Mouse (Mus musculus): ENCODE results near the gene Olfr457. TPM values are rescaled to one million over a fixed set of nuclear protein-coding genes. Genes with fewer than 3 reads are reported as not detected.

Olfr457 gene
- polyA plus RNA-seq, 1 experiment from 2014 or later = not detected

- H3K36me3 ChIP-seq (ENCODE audit: inconsistent target) = no peaks in the 10 kb centered on the region
Measured at GRCm38 (mm10) chr6:42426337-42426736, 49.8 kb downstream of the Olfr457 start.

DNA sequence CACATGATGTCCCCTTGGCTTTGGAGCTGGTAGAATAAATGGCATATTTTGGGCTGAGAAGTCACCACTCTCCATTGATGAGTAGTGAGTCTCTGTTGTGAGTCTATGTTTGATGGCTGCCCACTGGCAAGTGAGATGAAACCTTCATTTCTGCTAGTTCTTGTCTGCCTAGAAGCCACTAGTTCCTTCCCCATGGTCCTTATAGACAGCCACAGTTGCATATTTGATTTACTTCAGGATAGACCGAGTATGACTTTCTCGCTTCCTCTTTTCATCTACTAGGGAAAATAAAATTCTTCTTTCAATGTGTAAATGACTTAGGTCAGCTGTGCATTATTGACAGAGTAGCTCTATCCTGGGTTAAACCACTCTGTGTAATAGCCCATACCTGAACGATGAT is 51.7 kb downstream of the Olfr457 start:
- no peak overlapping the region for H3K27ac ChIP-seq
- 32% methylated on average over 3 of the region's 3 CpGs for WGBS (ENCODE audit: missing documents)
- no peak overlapping the region for H3K4me3 ChIP-seq (ENCODE audit: inconsistent target)
- no peaks in the 10 kb centered on the region for H3K36me3 ChIP-seq (ENCODE audit: inconsistent target)
- H3K79me2 ChIP-seq (ENCODE audit: inconsistent target) = no peaks in the 10 kb centered on the region

More at GRCm38 (mm10) chr6:42426337-42426736, 49.8 kb downstream of the Olfr457 start:
- H3K79me2 ChIP-seq (ENCODE audit: inconsistent target) = no peaks in the 10 kb centered on the region
- H3K4me3 ChIP-seq (ENCODE audit: inconsistent target) = no peak overlapping the region
- WGBS (ENCODE audit: missing documents) = 91% methylated on average over 4 of the region's 4 CpGs
- no peak overlapping the region for H3K27ac ChIP-seq

GRCm38 (mm10) chr6:42421439-42421838 is 54.7 kb downstream of the Olfr457 start:
- WGBS (ENCODE audit: missing documents) = 0% methylated on average over 2 of the region's 2 CpGs
- no peak overlapping the region for H3K27ac ChIP-seq
- no peaks in the 10 kb centered on the region for H3K36me3 ChIP-seq (ENCODE audit: inconsistent target)
- H3K79me2 ChIP-seq (ENCODE audit: inconsistent target) = no peaks in the 10 kb centered on the region
- no peak overlapping the region for H3K4me3 ChIP-seq (ENCODE audit: inconsistent target)

DNA sequence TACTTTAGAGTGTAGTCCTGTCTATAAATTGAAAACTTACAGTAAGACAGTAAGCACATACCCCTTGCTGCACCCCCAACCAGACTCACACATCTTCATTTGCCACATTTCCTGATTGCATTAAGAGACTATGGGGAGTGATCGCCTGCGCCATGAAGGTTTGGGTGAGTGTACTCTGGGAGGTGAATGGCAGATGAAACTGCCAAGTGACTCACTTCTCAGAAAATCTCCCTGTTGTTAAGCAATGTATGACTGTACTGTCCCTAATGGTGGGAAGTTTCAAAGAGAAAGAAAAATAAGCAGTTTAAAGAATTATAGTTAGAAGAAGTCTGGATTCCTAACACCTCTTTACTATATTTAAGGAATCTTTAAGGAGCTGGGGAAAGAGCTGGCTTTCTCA is 56.7 kb downstream of the Olfr457 start:
- no peaks in the 10 kb centered on the region for H3K36me3 ChIP-seq (ENCODE audit: inconsistent target)
- H3K27ac ChIP-seq = no peak overlapping the region
- no peaks in the 10 kb centered on the region for H3K79me2 ChIP-seq (ENCODE audit: inconsistent target)
- H3K4me3 ChIP-seq (ENCODE audit: inconsistent target) = no peak overlapping the region
- WGBS (ENCODE audit: missing documents) = 35% methylated on average over 2 of the region's 2 CpGs

Other genes with a start within 250 kb of the Olfr457 start
- gene Gstk1, start 230.4 kb downstream of the Olfr457 start, polyA plus RNA-seq (2018) = 4.0 to 4.3 TPM (median 4.2 TPM) in 3 replicates
- gene Tmem139, start 214.4 kb downstream of the Olfr457 start, polyA plus RNA-seq (2018) = not detected in 3 replicates
- 7.8 to 14.4 TPM (median 10.2 TPM) in 3 replicates for gene Casp2, start 211.3 kb downstream of the Olfr457 start, polyA plus RNA-seq (2018)
- 0.09 to 0.34 TPM in 2 of 3 replicates, not detected in the other for gene Clcn1, start 189.7 kb downstream of the Olfr457 start, polyA plus RNA-seq (2018)
- not detected in 3 replicates for gene Fam131b, start 151.7 kb downstream of the Olfr457 start, polyA plus RNA-seq (2018)
- 63.6 to 176 TPM (median 108 TPM) in 3 replicates for gene Zyx, start 126.7 kb downstream of the Olfr457 start, polyA plus RNA-seq (2018)
- not detected in 3 replicates for gene Epha1, start 103.1 kb downstream of the Olfr457 start, polyA plus RNA-seq (2018)
- gene Tas2r143, start 76.1 kb downstream of the Olfr457 start, polyA plus RNA-seq (2018) = not detected in 3 replicates
- gene Tas2r135, start 70.9 kb downstream of the Olfr457 start, polyA plus RNA-seq (2018) = not detected in 3 replicates
- gene Tas2r126, start 41.8 kb downstream of the Olfr457 start, polyA plus RNA-seq (2018) = not detected in 3 replicates
- not detected in 3 replicates for gene Olfr458, start 11.1 kb downstream of the Olfr457 start, polyA plus RNA-seq (2018)
- not detected in 3 replicates for gene Olfr456, start 10.9 kb upstream of the Olfr457 start, polyA plus RNA-seq (2018)
- gene Olfr455, start 71.3 kb upstream of the Olfr457 start, polyA plus RNA-seq (2018) = not detected in 3 replicates
- not detected in 3 replicates for gene Tcaf3, start 121.4 kb upstream of the Olfr457 start, polyA plus RNA-seq (2018)
- gene Tcaf2, start 168.9 kb upstream of the Olfr457 start, polyA plus RNA-seq (2018) = not detected in 3 replicates
- 0.69 to 0.89 TPM (median 0.70 TPM) in 3 replicates for gene Tcaf1, start 233.8 kb upstream of the Olfr457 start, polyA plus RNA-seq (2018)

All from macrophage (primary cell).